Comparison of ENCODE assay signal across 8 mouse cellular contexts in the genomic region with DNA sequence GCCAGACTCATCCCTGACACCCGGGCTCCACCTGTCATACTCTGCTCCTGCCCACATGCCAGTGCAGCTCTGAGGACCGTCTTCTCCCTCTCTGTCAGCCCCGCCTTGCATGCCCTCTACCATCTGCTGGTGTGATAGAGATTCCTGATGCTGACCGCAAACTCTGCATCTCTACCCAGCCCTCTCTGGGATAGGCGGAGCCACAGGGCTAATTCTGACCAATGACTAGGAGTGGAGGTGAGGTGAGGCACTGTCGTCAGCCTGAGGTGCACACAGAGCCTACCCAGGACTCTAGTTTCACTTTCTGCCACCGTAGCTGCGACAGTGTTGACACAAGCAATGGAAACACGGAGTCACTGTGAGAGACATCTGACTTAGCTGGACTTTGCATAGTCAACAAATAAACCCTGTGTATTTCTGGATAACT. TPM values are rescaled to one million over a fixed set of nuclear protein-coding genes. Genes with fewer than 3 reads are reported as not detected.
DNase-seq lines count a peak whose midpoint lies in the region; ATAC-seq lines count a peak whose summit lies in the region.

No protein-coding gene starts in this region.

- no peaks in the 10 kb centered on the region for H3K27me3 ChIP-seq in limb, embryonic 15.5 days
- H3K27me3 ChIP-seq in midbrain, embryonic 15.5 days (replicated peaks) = no peaks in the 10 kb centered on the region

- peak overlapping the region; percentile 27 for H3K4me3 ChIP-seq in limb, embryonic 15.5 days
- H3K4me3 ChIP-seq in midbrain, embryonic 15.5 days = 0 out of 2 replicates have a peak overlapping the region, but pooled peaks have one; percentile 3

- peak; percentile 99 for ATAC-seq in inflammation-experienced regulatory T-cells, adult 6 months
- ATAC-seq in limb, embryonic 15.5 days (ENCODE audit: insufficient number of reproducible peaks, low FRiP score, low TSS enrichment, low read depth) = peak; percentile 75
- peak; percentile 56 for ATAC-seq in midbrain, embryonic 15.5 days (replicated peaks)

- peak overlapping the region; percentile 81 for H3K27ac ChIP-seq in limb, embryonic 15.5 days
- H3K27ac ChIP-seq in midbrain, embryonic 15.5 days = no peak overlapping the region

- peaks cover 33% of the 10 kb centered on the region for H3K4me1 ChIP-seq in limb, embryonic 15.5 days
- H3K4me1 ChIP-seq in midbrain, embryonic 15.5 days = peaks cover 24% of the 10 kb centered on the region

- H3K9ac ChIP-seq in limb, embryonic 15.5 days = no peak overlapping the region
- H3K9ac ChIP-seq in midbrain, embryonic 15.5 days = no peak overlapping the region

- H3K9me3 ChIP-seq in limb, embryonic 15.5 days = no peaks in the 10 kb centered on the region
- no peaks in the 10 kb centered on the region for H3K9me3 ChIP-seq in midbrain, embryonic 15.5 days

- intact Hi-C loops in gastrocnemius, postnatal 14 days (cut with DNase I; ENCODE audit: low total_unique reads) = loop anchor here (10.0 kb wide), 1 partner anchor 331 kb away; no protein-coding TSS in a partner anchor

- DNase-seq in right cerebral cortex, adult 2 months (ENCODE audit: low spot score in 2 of 2) = peak; percentile 62 to 70
- DNase-seq in right cerebral cortex, postnatal 4 days = no peak
- peak; percentile 65 to 68 for DNase-seq in cerebellum, postnatal 14 days
- DNase-seq in gastrocnemius, postnatal 14 days = peak; percentile 48
- DNase-seq in thymus, adult 18-20 months = peak; percentile 60 to 73

- H3K4me2 ChIP-seq in limb, embryonic 15.5 days = peak overlapping the region; percentile 52
- peak overlapping the region; percentile 35 for H3K4me2 ChIP-seq in midbrain, embryonic 15.5 days

- H3K36me3 ChIP-seq in limb, embryonic 15.5 days = peaks cover 4% of the 10 kb centered on the region; the same call in 1 of the 2 replicates
- no peaks in the 10 kb centered on the region for H3K36me3 ChIP-seq in midbrain, embryonic 15.5 days (replicated peaks)

- WGBS in limb, embryonic 15.5 days = under 1% methylated on average over 9 of the region's 9 CpGs
- WGBS in midbrain, embryonic 15.5 days = 4% methylated on average over 9 of the region's 9 CpGs

RNA-seq across cellular contexts. Expression of gene Ier5l, which starts 10.1 kb away (rescaled TPM):
- total RNA-seq in gastrocnemius, postnatal 14 days (2021) = 1 to 10 TPM; 3.5 to 4.2 TPM
- not detected for polyA plus RNA-seq in inflammation-experienced regulatory T-cells, adult 6 months (2017; shearing (Covaris generic))
- polyA plus RNA-seq in limb, embryonic 15.5 days (2015; fragmentation: Nextera tagmentation; extraction: Ambion mirVana) = 1.9 and 2.1 TPM in 2 replicates
- 2.3 and 2.8 TPM in 2 replicates for polyA plus RNA-seq in midbrain, embryonic 15.5 days (2015; fragmentation: Nextera tagmentation; extraction: Ambion mirVana)

RNA-seq across cellular contexts. Expression of gene Ptpa, which starts 48.1 kb away (rescaled TPM):
- total RNA-seq in gastrocnemius, postnatal 14 days (2021) = 10 to 100 TPM; 71.1 to 80.7 TPM
- 10 to 100 TPM; 36.5 to 78.0 (median 49.8) TPM for polyA plus RNA-seq in inflammation-experienced regulatory T-cells, adult 6 months (2017; shearing (Covaris generic))
- 137 and 149 TPM in 2 replicates for polyA plus RNA-seq in limb, embryonic 15.5 days (2015; fragmentation: Nextera tagmentation; extraction: Ambion mirVana)
- polyA plus RNA-seq in midbrain, embryonic 15.5 days (2015; fragmentation: Nextera tagmentation; extraction: Ambion mirVana) = 152 and 155 TPM in 2 replicates

RNA-seq across cellular contexts. Expression of gene Crat, which starts 48.3 kb away (rescaled TPM):
- 100 to 1,000 TPM; 251 to 325 TPM for total RNA-seq in gastrocnemius, postnatal 14 days (2021)
- 1 to 10 TPM; 1.8 to 2.6 (median 1.9) TPM for polyA plus RNA-seq in inflammation-experienced regulatory T-cells, adult 6 months (2017; shearing (Covaris generic))
- 23.9 and 37.6 TPM in 2 replicates for polyA plus RNA-seq in limb, embryonic 15.5 days (2015; fragmentation: Nextera tagmentation; extraction: Ambion mirVana)
- 22.5 and 23.9 TPM in 2 replicates for polyA plus RNA-seq in midbrain, embryonic 15.5 days (2015; fragmentation: Nextera tagmentation; extraction: Ambion mirVana)
